ENCODE assay signal across 16 mouse cellular contexts in genomic region chr13:41401775-41402174, GRCm38 (mm10).
DNase-seq lines count a peak whose midpoint lies in the region; ATAC-seq lines count a peak whose summit lies in the region.
"Had no signal": no experiment of that assay in that cellular context is flagged by ENCODE, and none has a peak within 500 bp of the region (broad histone marks: within the 10 kb centered on the region; RNA-seq: fewer than 3 reads in every experiment).

No protein-coding gene starts in this region.

- H3K9me3 ChIP-seq in kidney, embryonic 14.5 days (ENCODE audit: control insufficient read depth, low read length), result no peaks in the 10 kb centered on the region
- no peaks in the 10 kb centered on the region for H3K9me3 ChIP-seq in hindbrain, embryonic 12.5 days (replicated peaks)
- H3K9me3 ChIP-seq in neural tube, embryonic 11.5 days (ENCODE audit: control insufficient read depth, low read length), result no peaks in the 10 kb centered on the region
- H3K9me3 ChIP-seq: forebrain, embryonic 15.5 days; limb, embryonic 15.5 days; stomach, embryonic 15.5 days had no signal

- no peak for ATAC-seq in kidney, embryonic 14.5 days (ENCODE audit: low FRiP score, low TSS enrichment)
- ATAC-seq in hindbrain, embryonic 12.5 days (ENCODE audit: low FRiP score), result peak; percentile 71
- ATAC-seq in neural tube, embryonic 11.5 days (ENCODE audit: insufficient read depth, low FRiP score, low TSS enrichment), result peak; percentile 91
- ATAC-seq: forebrain, embryonic 15.5 days had no signal

- H3K4me2 ChIP-seq in kidney, embryonic 14.5 days (replicated peaks; ENCODE audit: low read depth, low read length), result no peak overlapping the region
- H3K4me2 ChIP-seq in hindbrain, embryonic 12.5 days (replicated peaks), result no peak overlapping the region
- H3K4me2 ChIP-seq in neural tube, embryonic 11.5 days (ENCODE audit: low read depth), result no peak overlapping the region
- H3K4me2 ChIP-seq: forebrain, embryonic 15.5 days; limb, embryonic 15.5 days; stomach, embryonic 15.5 days had no signal

- 69% methylated on average over 5 of the region's 6 CpGs for WGBS in kidney, embryonic 14.5 days
- WGBS in hindbrain, embryonic 12.5 days, result 52% methylated on average over 5 of the region's 6 CpGs
- 45% methylated on average over 5 of the region's 6 CpGs for WGBS in neural tube, embryonic 11.5 days

- H3K4me3 ChIP-seq in kidney, embryonic 14.5 days (ENCODE audit: low read length), result no peak overlapping the region
- H3K4me3 ChIP-seq in hindbrain, embryonic 12.5 days, result no peak overlapping the region
- H3K4me3 ChIP-seq in neural tube, embryonic 11.5 days (ENCODE audit: low read depth, low read length), result no peak overlapping the region
- H3K4me3 ChIP-seq: forebrain, embryonic 15.5 days; gastrocnemius, adult 2 months; limb, embryonic 15.5 days; stomach, embryonic 15.5 days had no signal

- H3K9ac ChIP-seq in kidney, embryonic 14.5 days (ENCODE audit: low read depth, low read length), result no peak overlapping the region
- no peak overlapping the region for H3K9ac ChIP-seq in hindbrain, embryonic 12.5 days
- no peak overlapping the region for H3K9ac ChIP-seq in neural tube, embryonic 11.5 days (ENCODE audit: low read length)
- H3K9ac ChIP-seq: forebrain, embryonic 15.5 days; limb, embryonic 15.5 days; stomach, embryonic 15.5 days had no signal

- DNase-seq in kidney, postnatal 25 days, result no peak
- peak; percentile 48 for DNase-seq in 3T3-L1 (ENCODE audit: low read depth, low spot score)
- DNase-seq in neural tube, embryonic 11.5 days (ENCODE audit: low spot score), result peak; percentile 54
- DNase-seq in left cerebral cortex, postnatal 14 days (ENCODE audit: low spot score in 2 of 2), result no peak
- no peak for DNase-seq in thymus, postnatal 25 days
- no peak for DNase-seq in thymus, postnatal 36 days
- DNase-seq: cerebellum, adult 11 months; gastrocnemius, adult 2 months; heart, postnatal 36 days; kidney, adult 8-10 months; lung, postnatal 14 days had no signal

- H3K4me1 ChIP-seq in kidney, embryonic 14.5 days (ENCODE audit: control insufficient read depth, insufficient read depth, low read length), result peaks cover 10% of the 10 kb centered on the region
- peaks cover 12% of the 10 kb centered on the region for H3K4me1 ChIP-seq in hindbrain, embryonic 12.5 days
- peaks cover 9% of the 10 kb centered on the region for H3K4me1 ChIP-seq in neural tube, embryonic 11.5 days (ENCODE audit: control insufficient read depth, insufficient read depth, low read length)
- H3K4me1 ChIP-seq: forebrain, embryonic 15.5 days; limb, embryonic 15.5 days had no signal

- H3K27ac ChIP-seq in kidney, embryonic 14.5 days (ENCODE audit: low read depth, low read length), result peak overlapping the region; percentile 66
- no peak overlapping the region for H3K27ac ChIP-seq in hindbrain, embryonic 12.5 days
- H3K27ac ChIP-seq in neural tube, embryonic 11.5 days (ENCODE audit: low read depth, low read length), result peak overlapping the region; percentile 39; the same call in 1 of the 2 replicates
- H3K27ac ChIP-seq: forebrain, embryonic 15.5 days; gastrocnemius, adult 2 months; limb, embryonic 15.5 days; stomach, embryonic 15.5 days had no signal

- intact Hi-C loops in left cerebral cortex, postnatal 14 days (cut with DNase I), result no loop called here

- no peaks in the 10 kb centered on the region for H3K36me3 ChIP-seq in kidney, embryonic 14.5 days (ENCODE audit: control insufficient read depth, insufficient read depth, low read length)
- no peaks in the 10 kb centered on the region for H3K36me3 ChIP-seq in hindbrain, embryonic 12.5 days
- no peaks in the 10 kb centered on the region for H3K36me3 ChIP-seq in neural tube, embryonic 11.5 days (ENCODE audit: control insufficient read depth, insufficient read depth, low read length)
- H3K36me3 ChIP-seq: forebrain, embryonic 15.5 days; limb, embryonic 15.5 days; stomach, embryonic 15.5 days had no signal

- H3K27me3 ChIP-seq in kidney, embryonic 14.5 days (ENCODE audit: control insufficient read depth, insufficient read depth, low read length), result no peaks in the 10 kb centered on the region
- H3K27me3 ChIP-seq in hindbrain, embryonic 12.5 days, result no peaks in the 10 kb centered on the region
- H3K27me3 ChIP-seq in neural tube, embryonic 11.5 days (ENCODE audit: control insufficient read depth, insufficient read depth, low read length), result no peaks in the 10 kb centered on the region
- H3K27me3 ChIP-seq: forebrain, embryonic 15.5 days; limb, embryonic 15.5 days; stomach, embryonic 15.5 days had no signal

Comparison
In these comparisons a context has a peak if more than half of its experiments do, and no peak if none do; other contexts are left out.
1. DNase-seq: peak in 3T3-L1 (single experiment) and neural tube, embryonic 11.5 days (single experiment); none in kidney, postnatal 25 days (0 of 2), left cerebral cortex, postnatal 14 days (0 of 2), thymus, postnatal 25 days (single experiment) and thymus, postnatal 36 days (0 of 2).